Mouse (Mus musculus) cerebellum, adult 11-12 months (tissue): Measurements from ENCODE around the gene Sdccag8.

Experiments
- DNase-seq: peaks from one replicate; pipeline ENCODE4 v3.0.0; 2022

The Sdccag8 gene

DNA sequence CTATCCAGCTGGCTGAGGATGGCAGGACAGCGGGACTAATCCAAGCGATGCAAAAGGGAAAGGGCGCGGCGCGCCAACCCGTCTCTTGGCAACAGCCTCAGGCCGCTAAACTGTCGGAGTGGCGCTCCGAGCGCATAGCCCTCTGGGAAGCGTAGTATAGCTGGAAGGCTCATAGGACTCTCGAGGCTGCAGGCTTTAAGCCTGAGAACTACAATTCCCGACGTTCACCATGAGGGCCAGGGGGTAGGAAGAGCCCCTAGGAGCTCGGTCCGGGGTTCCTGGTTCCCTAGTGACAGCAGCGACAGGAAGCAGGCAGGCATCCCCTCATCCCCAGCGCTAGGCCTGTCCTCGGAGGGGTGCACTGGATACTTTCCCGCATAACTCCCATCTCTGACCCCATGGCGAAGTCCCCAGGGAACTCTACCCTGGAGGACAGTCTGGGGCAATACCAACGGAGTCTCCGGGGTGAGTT, at the start of gene Sdccag8:
TSS of gene Sdccag8 (plus strand) at position 70 of the 472 bp plus-strand sequence.
- DNase-seq = peak; percentile 96

DNA sequence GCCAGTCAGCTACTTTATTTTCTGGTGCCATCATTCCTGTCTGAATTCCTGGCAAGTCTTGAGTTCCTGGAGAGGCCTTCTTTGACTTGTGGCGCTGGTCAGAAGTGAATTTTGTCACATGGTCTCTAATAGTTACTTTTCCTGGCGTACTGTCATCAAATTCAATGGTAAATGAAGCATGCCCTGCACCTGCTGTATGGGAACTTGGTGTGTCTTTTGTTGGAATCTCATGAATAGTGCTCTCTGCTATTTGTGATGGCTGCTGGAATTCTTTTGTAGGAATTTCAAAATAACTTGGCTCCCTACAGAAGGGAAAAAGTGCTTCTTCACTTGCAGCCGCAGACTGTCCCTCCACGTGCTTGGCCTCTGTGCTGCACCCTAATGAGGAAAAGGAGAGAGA, 39.9 kb upstream of the Sdccag8 start:
- no peak for DNase-seq

DNA sequence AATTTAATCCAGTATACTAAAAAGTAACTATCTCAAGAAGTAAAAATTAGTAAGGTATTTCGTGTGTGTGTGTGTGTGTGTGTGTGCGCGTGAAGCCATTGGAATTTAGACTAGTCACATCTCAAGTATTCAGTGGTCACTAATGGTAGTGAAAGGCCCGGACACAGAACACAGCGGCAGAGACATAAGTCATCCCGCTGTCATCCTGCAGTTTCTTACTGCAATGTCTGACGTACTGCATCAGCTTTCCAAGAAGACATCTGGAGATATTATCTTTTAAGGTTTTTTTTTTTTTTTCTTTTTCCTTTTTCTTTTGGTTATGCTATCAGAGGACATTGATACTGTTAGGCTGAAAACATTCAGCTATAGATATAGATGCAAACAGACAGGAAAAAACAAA, 25.1 kb upstream of the Sdccag8 start:
- no peak for DNase-seq

DNA sequence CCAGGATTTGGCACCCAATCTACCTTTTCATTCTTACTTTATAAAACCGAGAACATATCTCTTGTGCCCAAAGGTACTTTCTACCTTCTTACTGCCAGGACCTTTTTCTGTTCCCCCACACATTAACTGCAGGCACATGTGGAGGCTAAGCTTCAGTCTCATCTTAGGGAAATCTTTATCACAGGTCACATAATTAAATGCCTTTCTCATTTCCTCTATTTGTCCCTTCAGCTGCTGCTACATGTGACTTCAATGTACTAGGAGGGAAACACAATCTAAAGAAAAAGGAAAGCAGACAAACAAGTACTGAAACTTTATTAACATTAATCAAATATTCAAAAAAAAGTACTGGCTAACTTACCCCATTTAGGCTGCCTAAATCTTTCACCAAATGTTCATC, 22.3 kb upstream of the Sdccag8 start:
- DNase-seq = no peak

DNA sequence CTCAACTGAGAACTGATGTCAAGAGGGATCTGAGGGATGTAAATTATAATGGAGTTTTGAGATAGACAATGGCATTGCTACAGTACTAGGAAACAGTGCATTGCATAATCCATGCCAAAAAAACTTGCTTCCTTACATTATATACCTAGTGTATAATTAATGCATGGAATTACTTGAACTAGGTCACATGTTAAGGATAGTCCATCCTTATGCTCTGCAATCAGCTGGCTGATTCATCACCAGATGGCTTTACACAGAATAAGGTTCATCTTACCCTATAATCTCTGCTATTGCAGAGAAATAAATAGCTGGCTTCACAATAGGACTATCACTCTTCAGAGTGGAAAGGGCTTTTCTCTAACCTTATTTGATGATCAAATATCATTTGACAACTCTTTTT, 15.8 kb upstream of the Sdccag8 start:
- no peak for DNase-seq

DNA sequence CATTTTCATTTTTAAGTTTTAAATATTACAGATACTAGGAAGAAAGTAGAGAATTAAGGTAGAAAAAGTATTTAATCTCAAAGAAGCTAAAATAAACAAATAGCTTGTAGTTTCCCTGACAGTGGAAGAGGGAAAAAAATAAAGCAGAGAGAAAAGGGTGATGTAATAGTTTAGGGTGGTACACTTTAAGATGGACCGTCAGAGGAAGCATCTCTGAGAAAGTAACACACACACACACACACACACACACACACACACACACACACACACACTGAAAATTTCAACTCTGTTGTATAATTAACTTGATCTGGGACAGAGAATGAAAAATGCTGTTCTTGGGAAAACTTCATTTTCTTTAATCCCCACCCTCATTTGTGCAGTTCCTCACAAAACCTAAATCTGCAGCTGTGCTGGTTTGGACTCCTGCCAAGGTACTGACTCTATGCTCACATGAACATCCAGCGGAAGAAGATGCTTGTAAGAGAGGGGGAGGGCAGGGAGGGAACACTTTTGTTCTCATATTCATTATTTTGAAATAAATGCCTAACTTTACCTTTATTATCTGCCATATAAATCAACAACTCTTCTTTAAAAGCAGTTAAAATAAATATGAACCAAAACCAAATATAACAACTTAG, 13.6 kb upstream of the Sdccag8 start:
- DNase-seq = no peak

DNA sequence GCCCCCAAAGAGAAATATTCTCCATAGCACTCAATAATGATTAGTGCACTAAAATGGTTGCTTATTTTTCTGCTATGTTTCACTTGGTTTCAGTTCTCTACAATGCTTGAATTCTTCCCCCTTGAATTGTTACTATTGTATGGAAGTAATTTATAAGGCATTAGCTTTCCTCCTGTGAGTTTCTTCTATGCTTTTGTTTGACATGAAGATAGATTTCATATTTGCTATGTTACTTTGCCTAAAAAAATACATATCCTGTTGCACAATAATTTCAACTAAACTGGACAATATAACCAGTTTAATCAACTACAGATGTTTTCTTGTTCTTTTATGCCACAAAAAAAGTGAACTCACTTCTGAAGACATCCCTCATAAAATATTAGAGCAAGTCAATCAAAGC, 4.3 kb upstream of the Sdccag8 start:
- no peak for DNase-seq

DNA sequence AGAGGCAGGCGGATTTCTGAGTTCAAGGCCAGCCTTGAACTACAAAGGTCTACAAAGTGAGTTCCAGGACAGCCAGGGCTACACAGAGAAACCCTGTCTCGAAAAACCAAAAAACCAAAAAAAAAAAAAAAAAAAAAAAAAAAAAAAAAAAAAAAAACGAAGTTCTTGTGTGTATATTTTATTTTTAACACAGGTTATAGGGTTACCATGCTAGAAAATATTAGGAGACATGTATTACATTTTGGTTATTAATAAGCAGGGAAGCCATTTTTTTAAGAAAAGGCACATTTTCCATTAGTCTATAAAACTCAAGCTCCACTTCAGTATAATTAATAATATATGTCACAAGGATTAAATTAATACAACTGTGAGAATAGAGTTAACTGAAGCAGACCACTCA, 2.6 kb upstream of the Sdccag8 start:
- DNase-seq = no peak

DNA sequence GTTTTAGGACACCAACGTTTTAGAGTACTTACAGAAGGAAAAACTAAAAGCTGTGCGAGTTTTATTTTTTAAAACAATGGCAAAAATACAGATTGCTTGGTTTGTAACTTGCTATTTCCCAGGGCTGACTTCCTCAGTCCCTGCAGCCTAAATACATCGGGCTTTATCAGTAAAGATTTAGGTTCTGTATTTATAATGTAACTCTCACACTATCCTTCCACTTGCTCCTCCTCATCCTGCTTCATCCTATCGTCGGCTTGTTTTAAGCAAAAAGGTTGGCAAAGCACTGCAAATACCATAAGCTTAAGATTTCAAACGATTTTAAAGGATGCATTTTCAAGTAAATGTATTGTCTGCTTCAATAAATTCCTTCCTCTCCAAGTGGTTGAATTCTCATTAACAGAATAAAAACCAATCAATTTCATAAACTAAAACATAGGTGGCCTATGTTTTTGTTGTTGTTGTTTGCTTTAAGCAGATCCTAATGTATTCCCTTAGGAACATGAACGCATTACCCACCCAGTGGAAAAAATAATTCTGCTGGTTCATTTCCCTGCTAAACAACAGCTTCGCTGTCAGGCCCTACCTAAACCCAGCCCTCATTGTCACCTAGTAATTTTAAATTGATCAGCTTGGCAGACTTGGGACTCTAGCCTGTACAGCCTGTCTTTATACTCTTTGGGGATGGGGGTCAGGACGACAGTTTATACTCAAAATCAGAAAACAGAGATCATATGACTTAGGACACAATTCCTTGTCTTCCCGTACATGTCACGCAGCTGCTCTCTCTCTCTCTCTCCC, 1.8 kb upstream of the Sdccag8 start:
- no peak for DNase-seq

DNA sequence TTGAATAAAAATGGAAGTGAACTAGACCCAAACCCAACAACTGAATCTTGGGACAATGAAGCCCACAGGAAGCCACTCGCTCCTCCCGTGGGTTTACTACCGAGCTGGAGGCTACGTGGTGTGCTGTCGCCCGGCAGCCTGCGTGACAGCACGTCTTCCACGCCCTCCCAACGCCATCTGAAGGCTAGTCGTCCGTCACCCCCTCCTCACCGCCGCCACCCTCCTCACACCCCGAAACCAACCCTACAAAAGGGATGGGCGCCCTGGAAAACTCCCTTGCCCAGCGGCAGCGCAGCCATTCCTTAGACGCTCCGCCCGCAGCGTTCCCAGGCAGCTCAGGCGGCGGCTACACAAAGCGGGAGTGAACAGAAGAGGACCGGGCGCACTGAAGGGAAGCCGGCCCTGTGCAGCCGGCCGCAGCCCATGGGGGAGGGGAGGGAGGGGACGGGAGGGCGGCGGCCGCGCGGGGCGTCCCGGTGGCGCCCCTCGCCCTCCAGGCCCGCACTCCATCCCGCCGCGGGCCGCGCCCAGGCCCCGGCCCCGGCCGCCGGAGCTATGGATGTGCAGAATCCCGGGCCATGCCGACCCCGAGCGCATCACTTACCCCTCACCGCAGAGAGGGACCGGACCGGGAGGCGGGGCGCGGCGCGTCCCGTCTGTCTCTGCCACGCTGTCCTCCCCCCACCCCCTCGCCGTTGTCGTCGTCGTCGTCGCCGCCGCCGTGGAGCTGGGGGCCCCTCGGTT, 996 bp upstream of the Sdccag8 start:
- peak; percentile 78 for DNase-seq

DNA sequence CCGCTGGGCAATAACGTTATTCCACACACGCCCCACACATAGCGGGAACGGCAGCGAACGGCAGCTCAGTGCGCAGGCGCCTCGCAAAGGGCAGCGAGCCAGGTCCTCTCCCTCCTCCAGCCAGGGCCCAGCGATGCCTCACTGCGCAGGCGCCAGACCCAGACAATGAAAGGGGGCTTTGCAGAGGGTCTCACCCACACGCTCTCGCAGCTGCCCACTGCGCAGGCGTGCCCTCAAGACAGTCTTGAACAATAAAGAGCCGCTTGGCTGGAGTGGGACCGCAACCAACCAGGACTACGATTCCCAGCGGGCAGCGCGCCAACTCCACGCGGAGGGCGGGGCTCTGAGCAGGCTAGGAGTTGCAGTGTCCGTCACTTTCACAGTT, 432 bp upstream of the Sdccag8 start, which contains the start of gene Cep170:
TSS of gene Cep170 (minus strand) at position 32 of the 385 bp plus-strand sequence.
- DNase-seq = peak; percentile 96

DNA sequence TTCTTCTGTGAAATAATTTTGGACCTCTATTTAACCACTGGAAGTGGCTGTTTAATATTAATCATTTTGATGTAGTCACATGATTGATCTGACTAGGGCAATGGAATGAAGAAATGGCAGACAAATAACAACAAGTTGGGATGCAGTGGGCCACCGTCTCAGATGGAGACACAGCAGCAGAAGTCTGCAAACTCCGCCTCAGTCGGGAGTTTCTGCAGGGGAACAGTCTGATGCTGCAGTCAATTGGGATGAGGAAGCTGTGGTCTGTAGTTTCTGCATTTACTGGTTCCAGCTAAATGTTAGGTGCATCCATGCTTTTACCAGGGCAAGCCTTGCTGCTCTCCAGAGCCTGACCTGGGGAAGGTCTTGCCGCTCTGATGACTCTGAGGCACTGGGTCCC, 2.3 kb downstream of the Sdccag8 start:
- no peak for DNase-seq

DNA sequence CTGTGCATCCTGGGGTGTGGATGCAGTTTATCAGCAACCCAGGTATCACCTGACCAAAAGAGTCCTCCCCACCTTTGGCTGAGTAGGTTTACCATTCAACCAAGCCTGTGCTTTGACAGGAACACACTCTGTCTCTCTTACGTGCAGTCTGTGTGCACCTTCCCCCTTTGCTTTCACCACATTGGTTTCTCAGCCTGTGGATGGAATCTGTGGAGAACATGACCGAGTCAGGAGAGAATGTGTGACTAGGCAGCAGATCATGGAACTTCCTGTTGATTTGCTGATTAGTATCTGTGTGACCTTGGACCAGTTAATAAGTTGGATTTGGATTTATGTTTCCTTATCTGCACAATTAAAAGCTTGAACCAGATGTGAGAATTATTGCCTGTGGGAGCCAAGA, 3.7 kb downstream of the Sdccag8 start:
- DNase-seq = no peak

DNA sequence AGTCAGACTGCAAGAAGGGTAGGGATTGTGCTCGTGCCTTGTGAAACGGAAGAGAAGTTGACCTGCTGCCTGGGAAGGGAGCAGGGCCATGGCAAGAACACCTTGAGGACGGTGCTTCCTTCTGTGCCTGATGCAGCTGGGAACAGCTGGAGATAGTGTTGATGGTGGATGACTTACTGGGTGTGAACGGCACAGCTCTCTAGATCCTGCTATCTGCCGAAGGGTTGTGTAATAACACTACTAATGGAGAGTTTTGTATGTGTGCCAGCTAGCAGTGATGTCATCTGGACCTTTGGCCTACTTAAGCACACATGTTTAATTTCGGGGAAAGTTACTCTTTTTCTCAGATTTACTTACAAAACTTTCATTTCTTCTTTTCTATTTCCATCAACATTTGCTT, 4.3 kb downstream of the Sdccag8 start:
- no peak for DNase-seq

DNA sequence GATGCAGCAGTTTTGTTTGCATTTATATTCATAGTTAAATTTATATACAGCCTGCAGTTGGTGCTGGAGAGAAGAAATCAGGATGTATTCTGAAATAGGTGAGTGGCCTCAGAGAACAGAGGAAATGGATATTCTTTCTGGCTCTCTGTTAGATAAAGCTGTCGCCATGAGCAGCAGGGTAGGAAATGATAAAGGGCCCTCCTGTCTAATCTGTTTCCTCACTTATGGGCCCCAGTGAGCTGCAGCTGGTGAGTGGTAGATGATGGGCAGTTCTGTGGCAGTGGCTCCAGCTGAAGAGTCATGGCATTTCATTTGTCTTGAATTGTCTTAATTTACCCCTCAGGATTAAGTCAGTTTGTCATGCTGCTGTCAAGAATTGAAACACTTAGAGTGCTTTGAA, 7.5 kb downstream of the Sdccag8 start:
- no peak for DNase-seq

DNA sequence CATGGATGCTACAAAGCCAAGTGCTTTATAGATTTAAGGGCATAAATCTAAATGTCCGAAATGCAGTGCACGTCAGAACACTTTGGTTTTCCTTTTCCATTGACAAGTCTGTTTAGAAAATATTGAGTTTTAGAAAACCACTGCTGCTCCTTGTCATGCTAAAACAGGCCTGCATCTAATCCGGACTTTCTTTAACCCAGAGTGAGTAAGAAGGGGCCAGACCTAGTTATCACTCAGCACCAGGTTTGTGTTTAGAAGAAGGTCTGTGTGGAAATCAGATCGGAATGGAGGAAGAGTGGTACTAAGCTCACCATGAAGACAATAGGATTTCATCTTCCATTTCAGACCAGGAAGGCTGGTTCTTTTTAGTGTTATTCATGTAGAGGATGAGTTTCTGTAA, 8.5 kb downstream of the Sdccag8 start:
- no peak for DNase-seq

DNA sequence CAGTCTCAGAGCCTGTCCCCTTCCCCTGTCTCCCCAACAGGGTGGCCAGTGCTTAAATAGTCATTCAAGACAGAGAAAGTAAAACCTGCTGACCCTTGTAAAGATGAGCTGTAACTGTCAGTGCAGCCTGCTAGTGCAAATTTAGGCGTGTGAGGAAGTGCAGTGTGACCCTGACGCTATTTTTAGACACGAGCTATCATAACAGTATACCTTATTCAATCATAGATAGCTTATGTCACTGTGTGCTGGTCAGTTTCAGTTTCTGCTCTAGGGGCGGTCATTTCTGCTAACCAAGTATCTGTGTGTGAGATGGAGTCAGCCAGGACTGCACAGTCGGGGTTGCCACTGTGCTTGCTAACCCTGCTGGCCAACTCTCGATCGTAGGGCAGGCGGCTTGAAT, 9.4 kb downstream of the Sdccag8 start:
- no peak for DNase-seq

DNA sequence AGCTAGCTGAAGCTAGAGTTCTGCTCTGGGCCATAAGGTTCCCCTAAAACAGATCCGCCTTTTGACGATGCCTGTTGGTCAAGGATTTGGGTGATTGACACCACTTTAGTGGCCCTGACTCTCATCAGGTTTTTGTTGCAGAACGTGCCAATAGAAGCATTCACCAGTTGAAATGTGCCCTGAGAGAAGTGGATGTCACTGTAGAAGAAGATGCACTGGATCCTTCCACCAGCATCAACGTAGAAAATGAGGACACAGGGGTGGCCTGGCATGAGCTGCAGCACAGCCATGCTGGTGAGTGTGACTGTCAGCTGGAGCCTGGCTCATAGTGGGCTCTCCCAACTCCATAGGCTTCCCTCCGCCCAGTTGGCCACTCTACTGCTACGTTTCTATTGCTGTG, 10.2 kb downstream of the Sdccag8 start:
- DNase-seq = no peak

DNA sequence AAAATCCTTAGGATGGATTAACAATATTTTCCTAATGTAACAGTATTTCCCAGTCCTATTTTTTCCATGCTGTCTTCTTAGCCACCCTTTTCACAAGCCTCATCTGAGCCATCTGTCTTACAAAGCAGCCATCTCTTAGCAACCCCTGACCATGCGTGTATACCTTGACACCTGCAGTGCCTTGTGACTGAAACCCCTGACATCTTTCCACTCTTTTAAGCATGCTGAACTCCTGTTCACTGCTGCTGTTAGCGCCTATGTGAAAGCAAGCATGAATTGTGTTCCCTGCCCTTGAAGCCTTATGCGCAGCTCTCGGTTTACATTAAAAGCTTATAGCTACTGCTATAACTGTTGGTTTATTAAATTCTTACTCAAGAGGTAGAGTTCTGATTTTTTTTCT, 10.6 kb downstream of the Sdccag8 start:
- no peak for DNase-seq

DNA sequence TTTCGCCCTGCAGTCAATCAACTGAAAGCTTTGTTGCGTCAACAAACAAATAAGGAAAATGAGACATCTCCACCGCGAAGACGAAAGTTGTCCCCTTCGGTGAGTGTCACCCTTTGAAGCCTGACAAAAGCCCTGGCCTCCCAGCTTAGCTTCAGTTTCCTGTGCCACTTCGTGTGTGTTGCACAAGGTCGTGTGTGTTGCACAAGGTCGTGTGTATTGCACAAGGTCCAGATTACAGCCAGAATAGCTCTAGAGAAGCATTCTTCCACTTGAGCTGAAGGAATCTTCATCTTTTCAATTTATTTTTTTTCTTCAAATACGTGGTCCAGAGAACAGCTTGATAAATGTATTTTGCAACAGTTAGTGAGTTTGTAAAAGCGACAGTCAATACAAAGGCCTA, 11.7 kb downstream of the Sdccag8 start:
- DNase-seq = no peak

DNA sequence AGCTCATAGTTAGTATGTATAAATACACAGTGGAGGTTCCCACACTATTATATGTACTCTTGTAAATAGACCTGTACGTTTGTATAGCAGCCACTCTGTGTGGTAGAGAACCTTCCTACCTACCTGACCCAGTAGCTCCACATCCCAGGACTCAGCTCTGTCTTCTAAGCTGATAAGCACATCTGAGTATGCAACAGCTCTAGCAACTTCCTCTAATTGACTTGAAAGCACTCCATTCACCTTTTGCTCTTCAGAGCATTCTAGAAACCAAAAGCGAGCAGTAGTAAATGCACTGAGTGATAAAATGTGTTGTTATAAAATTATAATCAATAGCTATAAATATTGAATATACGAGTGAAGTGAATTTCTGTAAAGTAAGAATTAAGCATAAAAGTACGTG, 12.5 kb downstream of the Sdccag8 start:
- no peak for DNase-seq

DNA sequence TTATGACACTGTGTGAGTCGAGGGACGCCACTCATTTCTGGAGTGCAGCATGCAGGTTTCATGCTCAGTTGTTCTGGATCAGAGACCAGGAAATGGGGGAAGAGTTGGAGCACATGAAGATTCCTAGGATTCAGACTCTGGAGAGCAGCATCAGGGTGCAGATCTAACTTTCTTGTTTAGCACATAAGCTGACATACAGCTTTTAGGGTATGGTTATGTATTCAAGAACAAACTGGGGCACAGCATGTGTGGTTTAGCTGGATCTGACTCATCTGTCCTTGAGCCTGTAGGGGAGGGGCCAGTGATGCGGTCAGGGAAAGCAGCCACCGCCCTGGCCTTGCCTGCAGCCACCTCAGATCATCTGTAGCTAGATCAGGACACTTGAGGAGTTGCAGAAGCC, 12.9 kb downstream of the Sdccag8 start:
- DNase-seq = no peak

DNA sequence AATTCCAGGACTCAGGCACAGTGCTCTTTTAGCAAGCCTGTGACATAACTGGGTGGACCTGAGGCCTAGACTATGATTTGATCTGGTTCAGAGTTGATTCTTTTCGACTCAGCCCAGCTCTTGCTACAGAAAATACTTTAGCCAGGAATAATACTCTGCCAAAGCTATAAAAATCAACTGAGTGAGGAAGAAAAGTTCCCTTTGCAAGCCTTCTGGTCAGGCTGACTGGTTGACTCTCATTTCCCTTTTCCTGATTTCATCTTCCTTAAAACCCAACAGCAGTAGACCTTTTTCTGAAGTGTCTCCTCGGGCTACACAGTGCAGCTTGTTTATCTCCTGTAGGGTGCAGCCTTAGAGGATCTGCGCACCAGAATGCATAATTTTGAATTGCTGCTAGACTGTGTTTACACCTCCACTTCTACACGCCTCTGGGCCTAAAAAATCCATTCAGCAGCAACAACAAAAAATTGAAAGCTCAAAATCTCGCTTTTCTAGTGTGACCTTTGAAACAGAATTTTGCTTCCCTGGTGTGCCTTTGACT, 13.6 kb downstream of the Sdccag8 start:
- DNase-seq = no peak

DNA sequence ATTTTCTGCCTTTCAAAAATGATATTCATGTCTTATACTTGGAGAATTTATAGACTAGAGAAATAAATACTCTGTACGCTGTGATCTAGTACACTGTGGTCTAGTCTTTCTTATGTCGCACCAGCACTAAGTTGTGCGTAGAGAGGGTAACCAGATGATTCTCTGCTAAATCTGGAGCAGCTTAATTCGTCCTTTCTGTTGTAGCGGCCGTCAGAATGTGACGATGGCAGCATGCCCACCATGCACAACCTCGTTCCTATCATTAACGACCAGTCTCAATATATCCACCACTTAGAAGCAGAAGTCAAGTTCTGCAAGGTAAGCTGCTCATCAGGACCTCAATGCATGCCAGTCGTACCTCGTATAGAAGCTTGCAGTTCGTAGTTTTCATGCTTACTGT, 14.2 kb downstream of the Sdccag8 start:
- no peak for DNase-seq
